Mouse (Mus musculus): ENCODE data around the gene Hist1h2bf. TPM values are rescaled to one million over a fixed set of nuclear protein-coding genes. Genes with fewer than 3 reads are reported as not detected.
"Not testable (repeated sequence)": the region's sequence is repeated elsewhere in the genome, so short reads cannot be mapped to it uniquely, and the experiment has no call there.

Hist1h2bf gene
- polyA plus RNA-seq, 2 experiments from 2014 or later: 0.83 TPM; not detected in 1

- peak; percentile 91 for ATAC-seq
Measured at GRCm38 (mm10) chr13:23542999-23543607, 30.9 kb downstream of the Hist1h2bf start, which contains the start of gene Hist1h2bh. Hist1h2bh (minus strand) TSS chr13:23543392.

DNA sequence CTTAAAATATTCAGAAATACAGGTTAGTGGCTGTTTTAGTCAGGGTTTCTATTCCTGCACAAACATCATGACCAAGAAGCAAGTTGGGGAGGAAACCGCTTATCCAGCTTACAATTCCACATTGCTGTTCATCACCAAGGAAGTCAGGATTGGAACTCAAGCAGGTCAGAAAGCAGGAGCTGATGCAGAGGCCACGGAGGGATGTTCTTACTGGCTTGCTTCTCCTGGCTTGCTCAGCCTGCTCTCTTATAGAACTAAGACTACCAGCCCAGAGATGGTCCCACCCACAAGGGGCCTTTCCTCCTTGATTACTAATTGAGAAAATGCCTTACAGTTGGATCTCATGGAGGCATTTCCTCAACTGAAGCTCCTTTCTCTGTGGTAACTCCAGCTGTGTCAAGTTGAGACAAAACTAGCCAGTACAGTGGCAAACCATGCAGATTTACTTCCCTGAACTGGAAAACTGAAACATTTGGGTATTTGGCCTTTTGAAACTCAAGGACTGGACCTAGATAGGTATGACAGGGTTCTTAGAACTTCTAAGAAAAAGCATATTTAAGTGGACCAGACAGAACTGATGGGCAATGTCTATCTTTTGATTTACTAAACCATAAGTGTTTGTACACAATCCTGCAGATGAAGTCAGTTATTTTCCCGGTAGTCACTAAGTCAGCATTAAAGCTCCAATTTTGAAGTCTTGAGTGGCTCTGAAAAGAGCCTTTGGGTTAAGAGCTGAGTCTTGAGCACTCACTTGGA is 31.6 kb downstream of the Hist1h2bf start:
- not testable (repeated sequence) for ATAC-seq

GRCm38 (mm10) chr13:23541497-23541896 is 32.5 kb downstream of the Hist1h2bf start:
- ATAC-seq: no peak

DNA sequence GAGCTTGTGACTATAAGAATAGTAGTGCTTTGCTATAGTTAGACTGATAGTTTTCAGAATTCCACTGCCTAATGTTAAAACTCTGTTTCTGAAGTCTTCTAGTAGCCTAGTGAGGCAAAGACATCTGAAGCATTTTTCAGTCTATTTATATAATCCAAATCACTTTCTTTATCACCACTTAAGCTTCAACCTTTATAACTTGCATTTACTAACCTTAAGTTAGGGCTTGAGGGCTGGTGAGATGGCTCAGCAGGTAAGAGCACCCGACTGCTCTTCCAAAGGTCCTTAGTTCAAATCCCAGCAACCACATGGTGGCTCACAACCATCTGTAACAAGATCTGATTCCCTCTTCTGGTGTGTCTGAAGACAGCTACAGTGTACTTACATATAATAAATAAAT is 34.2 kb downstream of the Hist1h2bf start:
- ATAC-seq: not testable (repeated sequence)

DNA sequence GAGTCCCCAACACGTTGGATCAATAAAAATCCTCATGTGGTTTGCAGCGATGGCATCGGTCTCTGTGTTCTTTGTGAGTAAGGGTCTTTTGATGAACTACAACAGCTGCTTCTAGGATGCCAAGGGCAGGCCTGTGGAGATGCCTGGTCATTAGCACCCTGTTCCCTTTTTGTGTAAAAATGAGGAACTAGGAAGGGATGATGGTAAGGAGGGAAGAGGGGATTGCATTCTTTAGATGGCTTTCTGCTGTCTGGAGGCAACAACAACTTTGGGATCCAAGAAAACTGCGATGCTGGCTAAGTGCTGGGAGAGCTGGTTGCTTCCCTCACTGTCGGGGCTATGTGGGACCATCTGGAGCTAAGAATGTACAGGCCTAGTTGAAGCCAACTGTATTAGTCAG is 35.7 kb downstream of the Hist1h2bf start:
- no peak for ATAC-seq

DNA sequence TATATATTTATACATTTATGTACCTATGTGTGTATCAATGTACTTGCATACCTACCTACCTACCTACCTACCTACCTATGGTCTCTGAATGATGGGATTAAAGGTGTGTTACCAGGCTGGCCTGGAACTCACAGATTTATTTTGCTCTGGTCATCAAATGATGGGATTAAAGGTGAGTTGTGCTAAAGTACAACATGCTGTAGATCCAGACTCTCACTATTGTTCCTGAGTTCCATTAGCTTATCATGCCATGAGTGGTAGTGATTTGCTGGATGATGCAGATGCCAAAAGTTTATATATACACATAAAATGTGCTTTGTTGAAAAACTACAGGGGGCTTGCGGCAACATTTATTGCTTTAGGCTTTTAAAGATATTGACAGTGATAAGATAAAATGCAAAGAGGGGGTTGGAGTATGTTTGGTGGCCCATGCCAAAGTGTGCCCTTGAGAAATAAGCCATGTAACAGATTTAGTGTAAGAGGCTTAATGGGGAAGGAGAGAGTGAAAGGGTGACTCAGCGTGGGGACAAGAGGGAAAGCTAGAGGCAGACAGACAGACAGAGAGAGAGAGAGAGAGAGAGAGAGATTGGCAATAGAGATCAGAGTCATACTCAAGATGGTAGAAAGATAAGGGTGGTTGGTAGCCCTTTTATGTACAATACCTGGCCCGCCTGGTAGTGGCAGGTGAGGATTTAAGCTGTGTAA is 36.8 kb downstream of the Hist1h2bf start:
- ATAC-seq: no peak

DNA sequence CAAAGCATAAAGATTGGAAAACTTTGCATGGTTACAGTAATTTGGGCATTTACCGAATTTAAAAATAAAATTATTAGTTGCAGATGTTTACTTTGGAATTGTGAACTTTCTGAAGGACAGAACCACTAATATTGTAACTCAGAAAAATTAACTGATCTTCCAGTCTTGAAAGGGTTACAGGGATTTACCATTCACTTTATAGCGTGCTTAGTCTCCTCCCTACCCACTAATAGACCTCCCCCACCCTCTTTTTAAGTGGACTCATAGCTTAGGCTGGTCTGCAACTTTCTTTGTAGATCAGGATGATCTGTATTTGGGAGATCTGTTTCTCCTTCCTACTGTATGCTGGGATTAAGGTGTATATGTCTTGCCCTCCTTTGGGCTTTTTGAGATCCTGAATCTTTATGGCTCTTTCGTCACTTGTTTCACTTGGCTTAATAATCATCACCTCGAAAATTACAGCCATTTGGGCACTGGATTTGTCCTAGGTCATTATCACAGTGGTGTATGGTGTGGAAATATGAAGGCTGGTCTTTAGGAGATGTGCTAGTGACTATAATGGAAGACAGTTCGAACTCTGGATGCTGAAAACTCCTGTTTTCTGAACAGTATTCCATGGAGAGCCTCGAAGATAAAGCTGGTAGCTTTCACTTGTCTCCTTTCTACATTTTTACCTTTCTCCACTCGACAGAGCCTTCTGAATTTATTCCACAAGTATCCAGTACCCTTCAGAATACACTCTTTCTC is 37.7 kb downstream of the Hist1h2bf start:
- no peak for ATAC-seq

DNA sequence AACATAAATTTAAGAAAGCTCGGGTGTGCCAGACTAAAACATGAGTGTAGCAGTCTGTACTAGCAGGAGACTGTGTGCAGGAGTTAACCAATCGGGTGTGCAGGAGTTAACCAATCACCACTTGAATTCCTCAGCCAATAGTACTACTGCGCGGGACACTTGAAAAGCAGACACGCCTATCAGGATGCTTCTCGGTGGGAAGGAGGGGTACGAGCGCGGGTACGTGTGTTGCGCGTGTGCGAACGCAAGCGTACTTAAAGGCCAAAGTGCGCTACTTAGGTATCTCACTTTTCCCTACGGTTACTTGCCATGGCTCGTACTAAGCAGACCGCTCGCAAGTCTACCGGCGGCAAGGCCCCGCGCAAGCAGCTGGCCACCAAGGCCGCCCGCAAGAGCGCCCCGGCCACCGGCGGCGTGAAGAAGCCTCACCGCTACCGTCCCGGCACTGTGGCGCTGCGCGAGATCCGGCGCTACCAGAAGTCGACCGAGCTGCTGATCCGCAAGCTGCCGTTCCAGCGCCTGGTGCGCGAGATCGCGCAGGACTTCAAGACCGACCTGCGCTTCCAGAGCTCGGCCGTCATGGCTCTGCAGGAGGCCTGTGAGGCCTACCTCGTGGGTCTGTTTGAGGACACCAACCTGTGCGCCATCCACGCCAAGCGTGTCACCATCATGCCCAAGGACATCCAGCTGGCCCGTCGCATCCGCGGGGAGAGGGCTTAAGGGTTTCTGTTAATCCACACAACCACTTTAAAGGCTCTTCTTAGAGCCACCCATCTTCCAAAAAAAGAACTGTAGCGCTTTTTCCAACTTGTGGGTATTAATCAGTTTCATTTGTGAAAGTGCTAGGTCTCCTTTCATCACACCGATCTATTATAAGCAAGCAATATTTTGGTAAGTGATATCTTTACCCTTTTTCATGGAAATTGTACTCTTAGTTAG is 38.6 kb downstream of the Hist1h2bf start, which contains the start of gene Hist1h3g:
Gene Hist1h3g (plus strand): TSS at position 286 of the 939 bp plus-strand sequence.
- peak; percentile 65 for ATAC-seq

DNA sequence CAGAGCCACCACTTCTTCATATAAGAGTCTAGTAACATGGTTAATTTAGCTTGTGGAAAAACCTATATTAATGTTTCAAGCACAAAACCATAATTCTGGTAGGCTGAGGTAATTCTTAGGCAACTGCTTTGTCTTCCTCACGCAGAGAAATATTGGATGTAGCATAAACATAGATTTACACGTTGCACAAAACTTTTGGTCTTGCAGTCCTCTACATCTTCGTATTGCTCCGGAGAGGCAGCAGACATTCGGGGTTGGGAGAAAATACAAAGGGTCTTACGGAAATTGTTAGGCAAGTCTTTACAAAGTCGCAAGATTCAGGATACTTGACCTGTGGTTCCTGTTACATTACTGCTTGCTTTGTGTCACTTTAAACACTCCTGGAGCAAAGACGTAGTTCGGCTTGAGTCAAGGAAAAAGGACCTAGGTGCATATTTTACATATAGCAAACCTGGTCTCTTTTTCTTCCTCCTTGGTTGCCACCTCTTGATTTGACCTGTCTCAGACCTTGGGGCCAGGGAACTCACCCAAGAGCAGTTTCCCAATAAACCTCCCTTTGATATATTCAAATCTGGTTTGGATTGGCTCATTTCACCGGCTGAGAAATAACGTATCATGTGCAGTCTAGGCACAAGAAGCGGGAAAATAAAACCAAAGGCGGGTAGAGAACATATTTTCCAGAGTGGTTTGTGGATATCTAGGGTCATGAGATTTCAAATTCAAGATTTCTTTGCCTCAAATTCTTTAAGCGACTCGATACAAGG is 39.4 kb downstream of the Hist1h2bf start:
- no peak for ATAC-seq

- ATAC-seq: peak; percentile 24
Measured at GRCm38 (mm10) chr13:23533560-23534367, 40.2 kb downstream of the Hist1h2bf start, which contains the start of gene Hist1h2af. Hist1h2af (plus strand) TSS chr13:23533906.

DNA sequence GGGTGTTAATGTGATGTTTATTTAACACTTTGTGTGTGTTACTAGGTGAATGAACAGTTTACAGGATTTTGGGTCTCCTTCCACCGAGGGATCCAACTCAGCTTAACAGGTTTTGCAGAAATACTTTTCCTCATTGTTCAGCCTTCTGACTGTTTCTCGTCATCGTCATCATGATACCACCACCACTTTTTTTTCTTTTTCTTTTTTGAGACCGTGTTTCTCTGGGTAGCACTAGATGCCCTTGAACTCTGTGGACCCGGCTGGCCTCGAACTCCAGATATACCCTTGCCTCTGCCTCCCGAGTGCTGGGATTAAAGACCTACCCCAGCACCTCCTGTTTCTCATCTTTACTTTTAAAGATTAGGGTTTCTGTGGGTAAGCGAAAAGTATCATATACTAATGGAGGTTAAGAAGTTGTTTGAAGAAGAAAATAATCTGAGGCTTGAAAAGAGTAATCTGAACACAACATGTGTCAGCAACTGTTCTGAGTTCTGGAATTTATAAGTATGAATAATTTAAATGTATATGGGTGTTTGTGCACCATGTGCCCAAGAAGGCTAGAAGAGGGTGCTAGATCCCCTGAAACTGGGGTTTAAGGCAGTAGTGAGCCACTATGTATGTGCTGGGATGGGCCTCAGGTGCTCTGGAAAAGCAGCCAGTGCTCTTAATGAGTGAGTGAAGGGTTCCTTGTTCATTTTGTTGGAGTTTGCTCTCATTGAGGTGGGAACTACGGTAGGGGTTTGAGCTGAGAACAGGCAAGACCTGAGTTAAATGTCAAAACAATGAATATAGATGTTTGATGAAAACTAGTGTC is 41.5 kb downstream of the Hist1h2bf start:
- ATAC-seq: no peak

GRCm38 (mm10) chr13:23530901-23531875 is 42.8 kb downstream of the Hist1h2bf start, which contains the start of gene Hist1h4h:
Hist1h4h (plus strand) TSS chr13:23531050.
- ATAC-seq: peak; percentile 77

DNA sequence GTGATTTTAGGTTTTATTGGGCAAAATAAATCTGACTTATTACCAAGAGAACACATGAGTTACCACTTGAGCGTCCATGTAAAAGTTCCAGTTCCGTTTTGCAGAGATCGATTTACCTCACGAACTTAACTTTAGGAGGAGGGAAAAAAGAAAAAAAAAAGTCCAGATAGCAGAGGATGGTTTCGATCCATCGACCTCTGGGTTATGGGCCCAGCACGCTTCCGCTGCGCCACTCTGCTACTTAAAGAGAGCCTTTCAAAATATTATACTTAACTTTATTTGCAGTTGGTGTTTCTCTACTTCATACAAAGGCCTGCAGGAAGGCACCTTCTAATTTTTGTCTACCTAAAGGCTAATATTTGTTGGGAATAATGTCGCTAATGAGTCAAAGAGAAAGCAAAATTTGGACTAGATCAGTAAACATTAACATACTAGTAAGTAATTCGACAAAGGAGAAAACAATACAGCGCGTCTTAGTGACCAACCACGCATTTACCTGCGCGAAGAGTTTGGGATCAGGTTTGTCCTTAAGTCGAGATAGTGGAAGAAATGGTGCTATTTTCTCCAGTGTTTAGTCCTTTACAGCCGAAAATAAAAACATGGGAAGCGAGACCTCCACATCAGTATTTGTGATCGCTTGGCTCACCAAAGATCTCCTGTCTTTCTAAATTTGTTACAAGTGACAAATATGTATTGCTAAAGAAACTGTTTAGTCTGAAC is 43.7 kb downstream of the Hist1h2bf start:
- peak; percentile 5 for ATAC-seq

GRCm38 (mm10) chr13:23529480-23530165 is 44.4 kb downstream of the Hist1h2bf start:
- ATAC-seq: no peak

- ATAC-seq: no peak
Measured at GRCm38 (mm10) chr13:23529005-23529404, 45.0 kb downstream of the Hist1h2bf start.

GRCm38 (mm10) chr13:23526312-23526711 is 47.7 kb downstream of the Hist1h2bf start:
- ATAC-seq: no peak
